Mouse (Mus musculus) C2C12 (cell line): ENCODE results near the gene Megf8. TPM values are rescaled to one million over a fixed set of nuclear protein-coding genes. Genes with fewer than 3 reads are reported as not detected.

Experiments
- H3K27me3 ChIP-seq: one replicate; pipeline ENCODE4 v1.6.1; 2011; ENCODE audit not compliant: control insufficient read depth, insufficient read depth, insufficient read length
- H3K36me3 ChIP-seq: one replicate; pipeline ENCODE4 v1.6.1; 2011; ENCODE audit not compliant: control insufficient read depth, insufficient read depth
- H3K4me3 ChIP-seq: one replicate; pipeline ENCODE4 v1.5.1; 2011; ENCODE audit warnings: mild to moderate bottlenecking, control low read depth; ENCODE audit not compliant: poor library complexity, insufficient read depth, severe bottlenecking
- H3K79me2 ChIP-seq: one replicate; pipeline ENCODE4 v1.6.1; 2011; ENCODE audit not compliant: control insufficient read depth, insufficient read depth
- H3K79me3 ChIP-seq: one replicate; pipeline ENCODE4 v1.6.1; 2011; ENCODE audit warnings: low read depth, control low read depth
- H3ac ChIP-seq: one replicate; pipeline ENCODE3; 2011; ENCODE audit warnings: low read depth; ENCODE audit not compliant: control insufficient read depth, insufficient read length
- CEBPB ChIP-seq: IDR thresholded peaks from one replicate; pipeline ENCODE4 v1.6.1; 2011; ENCODE audit warnings: low read depth, mild to moderate bottlenecking, control low read depth, moderate library complexity
- CTCF ChIP-seq: IDR thresholded peaks from one replicate; pipeline ENCODE4 v1.5.1; 2011; ENCODE audit not compliant: control insufficient read depth, insufficient read depth, insufficient read length
- FOSL1 ChIP-seq: IDR thresholded peaks from one replicate; pipeline ENCODE4 v1.8.0; 2011; ENCODE audit warnings: mild to moderate bottlenecking, low read length; ENCODE audit not compliant: poor library complexity, insufficient read depth, severe bottlenecking
- MAX ChIP-seq: IDR thresholded peaks from one replicate; pipeline ENCODE4 v1.6.1; 2011; ENCODE audit warnings: mild to moderate bottlenecking, control low read depth
- MYOD1 ChIP-seq: IDR thresholded peaks from one replicate; pipeline ENCODE4 v1.6.1; 2011; ENCODE audit warnings: low read depth; ENCODE audit not compliant: control insufficient read depth, insufficient read length
- MYOG ChIP-seq: IDR thresholded peaks from one replicate; pipeline ENCODE4 v1.6.1; 2011; ENCODE audit not compliant: control insufficient read depth, insufficient read length; ENCODE audit errors: extremely low read depth
- USF1 ChIP-seq: IDR thresholded peaks from one replicate; pipeline ENCODE4 v1.6.1; 2011; ENCODE audit warnings: low read depth, mild to moderate bottlenecking, control low read depth, moderate library complexity
- polyA plus RNA-seq: library from polyadenylated mRNA; unstranded; fragments of >200 nt; fragmentation: generic; extraction: Trizol; gene quantifications from one replicate; pipeline ENCODE4 v1.2.1, GENCODE M21; 2012; ENCODE audit warnings: missing spikeins

Gene Megf8
- polyA plus RNA-seq, 1 experiment: 31.9 TPM

- no peak overlapping the region for H3K4me3 ChIP-seq
- peaks cover 19% of the 10 kb centered on the region for H3K79me3 ChIP-seq
- H3K36me3 ChIP-seq: no peaks in the 10 kb centered on the region
- TF ChIP-seq MYOG: no peak
- TF ChIP-seq MAX: no peak
- TF ChIP-seq CTCF: no peak
- no peak for TF ChIP-seq MYOD1
- no peak for TF ChIP-seq USF1
- TF ChIP-seq CEBPB: no peak
- TF ChIP-seq FOSL1: no peak
- no peaks in the 10 kb centered on the region for H3K27me3 ChIP-seq
- no peak overlapping the region for H3ac ChIP-seq
- peaks cover 41% of the 10 kb centered on the region for H3K79me2 ChIP-seq
Measured at GRCm38 (mm10) chr7:25326233-25326632, 9.3 kb downstream of the Megf8 start.

DNA sequence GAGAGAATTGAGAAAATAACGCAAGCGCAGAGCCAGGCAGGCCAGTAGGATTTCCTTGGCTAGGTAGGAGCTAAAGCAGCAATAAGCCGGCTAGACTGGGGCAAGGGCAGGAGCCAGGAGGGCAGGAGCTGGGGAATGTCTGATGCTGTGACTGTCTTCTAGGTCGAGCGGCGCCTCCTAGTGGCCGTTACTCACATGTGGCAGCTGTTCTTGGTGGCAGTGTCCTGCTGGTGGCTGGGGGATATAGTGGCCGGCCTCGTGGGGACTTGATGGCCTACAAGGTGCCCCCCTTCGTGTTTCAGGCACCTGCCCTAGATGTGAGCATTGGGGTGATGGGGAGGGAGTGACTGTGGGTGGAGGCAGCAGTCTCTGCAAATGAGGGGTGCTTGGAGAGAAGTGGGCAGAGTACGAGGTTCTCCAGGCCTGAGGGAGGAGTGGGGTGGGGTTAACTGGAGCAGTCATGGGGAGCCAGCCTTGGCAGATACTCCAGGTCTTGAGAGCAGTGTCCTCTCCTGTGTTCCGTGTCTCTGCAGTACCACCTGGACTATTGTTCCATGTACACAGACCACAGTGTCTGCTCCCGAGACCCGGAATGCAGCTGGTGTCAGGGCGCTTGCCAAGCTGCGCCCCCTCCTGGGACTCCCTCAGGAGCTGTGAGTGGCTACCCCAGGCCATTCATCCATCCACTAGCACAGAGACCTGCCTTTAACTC, 16.8 kb downstream of the Megf8 start:
- Histone ChIP-seq H3K79me3 (no peaks in the 10 kb centered on the region), H3K27me3 (no peaks in the 10 kb centered on the region), H3K79me2 (no peaks in the 10 kb centered on the region), H3K36me3 (peaks cover 13% of the 10 kb centered on the region), H3K4me3 (no peak overlapping the region), H3ac (no peak overlapping the region)
- TF ChIP-seq MYOG: no peak
- peak; percentile 90 for TF ChIP-seq CTCF

DNA sequence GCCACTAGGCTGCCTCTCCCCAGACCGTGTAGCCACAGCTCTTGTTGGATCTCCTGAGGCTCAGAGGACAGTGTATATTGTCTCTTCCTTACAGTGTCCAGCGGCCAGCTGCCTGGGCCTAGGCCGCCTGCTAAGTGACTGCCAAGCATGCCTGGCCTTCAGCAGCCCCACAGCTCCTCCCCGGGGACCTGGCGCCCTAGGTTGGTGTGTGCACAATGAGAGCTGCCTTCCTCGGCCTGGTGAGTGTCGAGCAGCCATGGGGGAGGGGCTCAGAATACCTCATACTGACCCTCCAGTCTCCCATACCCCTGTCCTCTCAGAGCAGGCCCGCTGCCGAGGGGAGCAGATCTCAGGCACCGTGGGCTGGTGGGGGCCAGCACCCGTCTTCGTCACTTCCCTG, 17.5 kb downstream of the Megf8 start:
- no peaks in the 10 kb centered on the region for H3K79me2 ChIP-seq
- no peak overlapping the region for H3K4me3 ChIP-seq
- peaks cover 13% of the 10 kb centered on the region for H3K36me3 ChIP-seq
- H3K27me3 ChIP-seq: no peaks in the 10 kb centered on the region
- H3ac ChIP-seq: no peak overlapping the region
- TF ChIP-seq MYOD1 (no peak), CTCF (no peak), CEBPB (no peak), MYOG (no peak), MAX (no peak), FOSL1 (no peak), USF1 (no peak)
- no peaks in the 10 kb centered on the region for H3K79me3 ChIP-seq

GRCm38 (mm10) chr7:25339329-25339728, 22.4 kb downstream of the Megf8 start:
- peaks cover 9% of the 10 kb centered on the region for H3K36me3 ChIP-seq

DNA sequence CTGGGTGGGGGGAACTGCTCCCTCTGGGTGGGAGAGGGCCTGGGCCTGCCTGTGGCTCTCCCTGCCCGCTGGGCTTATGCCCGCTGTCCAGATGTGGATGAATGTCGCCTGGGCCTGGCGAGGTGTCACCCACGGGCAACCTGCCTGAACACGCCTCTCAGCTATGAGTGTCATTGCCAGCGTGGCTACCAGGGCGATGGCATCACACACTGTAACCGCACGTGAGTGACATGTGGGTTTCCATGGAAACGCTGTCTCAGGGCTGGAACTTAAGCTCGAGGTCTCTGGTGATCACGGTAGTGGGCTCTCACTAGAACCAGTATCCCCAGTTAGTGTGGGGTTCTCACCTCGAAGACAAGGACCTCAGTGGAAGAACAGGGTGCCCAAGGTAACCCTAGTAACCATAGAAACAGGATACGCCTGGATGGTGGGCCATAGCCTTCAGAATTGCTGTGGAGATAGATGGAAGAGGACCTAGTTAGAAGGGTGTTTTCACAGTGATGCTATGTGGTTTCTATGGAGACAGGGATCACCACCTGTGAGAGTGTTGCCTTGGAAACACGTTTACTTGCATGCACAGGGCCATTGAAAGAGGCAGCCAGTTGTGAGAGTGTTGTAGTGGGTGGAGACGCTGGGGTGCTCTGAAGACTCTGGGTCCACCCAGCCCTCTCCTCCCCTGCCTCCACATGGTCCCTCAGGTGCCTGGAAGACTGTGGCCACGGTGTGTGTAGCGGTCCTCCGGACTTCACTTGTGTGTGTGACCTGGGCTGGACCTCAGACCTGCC, 24.2 kb downstream of the Megf8 start:
- H3K79me2 ChIP-seq: no peaks in the 10 kb centered on the region
- H3K27me3 ChIP-seq: no peaks in the 10 kb centered on the region
- H3K79me3 ChIP-seq: no peaks in the 10 kb centered on the region
- TF ChIP-seq MYOG (no peak), USF1 (no peak), CEBPB (no peak), FOSL1 (no peak), MYOD1 (no peak), MAX (no peak), CTCF (no peak)
- peaks cover 6% of the 10 kb centered on the region for H3K36me3 ChIP-seq
- H3K4me3 ChIP-seq: no peak overlapping the region
- no peak overlapping the region for H3ac ChIP-seq

More at GRCm38 (mm10) chr7:25339329-25339728, 22.4 kb downstream of the Megf8 start:
- TF ChIP-seq MAX (no peak), MYOD1 (no peak), FOSL1 (no peak), USF1 (no peak), MYOG (no peak), CEBPB (no peak), CTCF (no peak)
- no peaks in the 10 kb centered on the region for H3K79me3 ChIP-seq
- no peaks in the 10 kb centered on the region for H3K79me2 ChIP-seq
- H3ac ChIP-seq: no peak overlapping the region
- no peaks in the 10 kb centered on the region for H3K27me3 ChIP-seq
- H3K4me3 ChIP-seq: no peak overlapping the region

DNA sequence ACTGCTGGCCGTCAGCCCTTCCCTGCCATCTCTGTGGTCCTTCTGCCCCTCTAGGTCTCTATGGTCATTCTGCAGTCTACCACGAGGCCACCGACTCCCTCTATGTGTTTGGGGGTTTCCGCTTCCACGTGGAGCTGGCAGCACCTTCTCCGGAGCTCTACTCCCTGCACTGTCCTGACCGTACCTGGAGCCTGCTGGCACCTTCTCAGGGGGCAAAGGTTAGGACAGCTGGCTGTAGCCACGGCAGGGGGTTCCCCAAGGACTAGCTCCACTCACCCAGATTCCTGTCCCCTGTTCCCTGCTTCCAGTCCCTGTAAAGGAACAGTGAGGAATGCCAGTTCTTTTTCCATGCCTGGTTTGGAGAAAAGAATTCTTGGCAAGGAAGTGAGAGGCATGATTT, 31.9 kb downstream of the Megf8 start:
- H3K4me3 ChIP-seq: no peak overlapping the region
- no peaks in the 10 kb centered on the region for H3K79me2 ChIP-seq
- no peak overlapping the region for H3ac ChIP-seq
- no peaks in the 10 kb centered on the region for H3K79me3 ChIP-seq
- H3K36me3 ChIP-seq: peaks cover 18% of the 10 kb centered on the region
- TF ChIP-seq MAX: no peak
- no peak for TF ChIP-seq CTCF
- TF ChIP-seq USF1: no peak
- TF ChIP-seq MYOD1: no peak
- no peak for TF ChIP-seq MYOG
- TF ChIP-seq FOSL1: no peak
- no peak for TF ChIP-seq CEBPB
- no peaks in the 10 kb centered on the region for H3K27me3 ChIP-seq
